Mouse (Mus musculus): ENCODE results near the gene Gm43951. TPM values are rescaled to one million over a fixed set of nuclear protein-coding genes. Genes with fewer than 3 reads are reported as not detected.

The Gm43951 gene
- total and polyA plus RNA-seq, 3 experiments: 1.5 to 2.0 TPM; not detected in 1

DNA sequence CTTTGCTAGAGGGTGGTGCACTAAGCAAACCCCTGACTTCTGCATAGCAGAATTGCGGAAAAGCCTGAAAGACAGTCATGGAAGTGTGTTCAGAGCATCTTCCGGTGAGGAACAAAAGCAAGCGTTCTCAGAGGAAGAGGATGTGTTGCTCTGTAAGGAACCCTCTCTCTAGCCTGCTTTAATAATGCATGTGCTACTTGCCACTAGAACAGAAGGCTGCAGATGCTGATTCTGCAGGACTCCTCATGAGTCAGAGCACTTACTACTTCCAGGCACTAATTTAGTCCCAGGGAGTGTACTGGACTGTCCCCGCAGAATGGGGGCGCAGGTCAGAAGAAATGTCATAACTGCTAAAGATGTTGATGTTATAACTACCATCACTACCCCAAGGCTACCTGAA, 10.5 kb upstream of the Gm43951 start:
- TF ChIP-seq ELF1 (IDR thresholded peaks at IDR 0.05; ENCODE audit: low read depth, low read length): no peak
- no peak for TF ChIP-seq RCOR1 (IDR thresholded peaks at IDR 0.05; ENCODE audit: low read depth, low read length)
- TF ChIP-seq ETS1 (IDR thresholded peaks at IDR 0.05; ENCODE audit: low read depth, low read length): no peak
- TF ChIP-seq POLR2A (IDR thresholded peaks at IDR 0.05; ENCODE audit: control insufficient read depth in 1 of 2, insufficient read depth in 1 of 2, low read depth in 1 of 2, low read length in 2 of 2, poor library complexity in 1 of 2): no peak
- no peak for TF ChIP-seq JUND (IDR thresholded peaks at IDR 0.05; ENCODE audit: low read depth, low read length)
- TF ChIP-seq KAT2A (conservative IDR thresholded peaks at IDR 0.05; ENCODE audit: low read depth, low read length): no peak
- TF ChIP-seq USF1 (IDR thresholded peaks at IDR 0.05; ENCODE audit: low read depth, low read length): no peak
- TF ChIP-seq POLR2AphosphoS5 (IDR thresholded peaks at IDR 0.05; ENCODE audit: borderline replicate concordance, low read depth, low read length): no peak
- TF ChIP-seq MYB (IDR thresholded peaks at IDR 0.05; ENCODE audit: low read depth, low read length): no peak
- TF ChIP-seq GABPA (IDR thresholded peaks at IDR 0.05; ENCODE audit: low read depth, low read length): no peak
- no peak for TF ChIP-seq NRF1 (IDR thresholded peaks at IDR 0.05; ENCODE audit: insufficient read depth, low read depth, low read length, poor library complexity, severe bottlenecking)
- TF ChIP-seq BHLHE40 (IDR thresholded peaks at IDR 0.05; ENCODE audit: borderline replicate concordance, low read depth, low read length): no peak
- TF ChIP-seq CHD1 (IDR thresholded peaks at IDR 0.05; ENCODE audit: low read depth, low read length): no peak
- no peak for TF ChIP-seq TCF12 (IDR thresholded peaks at IDR 0.05; ENCODE audit: low read depth, low read length)
- TF ChIP-seq HCFC1 (IDR thresholded peaks at IDR 0.05; ENCODE audit: low read depth, low read length): no peak
- no peak for TF ChIP-seq GATA1 (IDR thresholded peaks at IDR 0.05; ENCODE audit: low read depth, low read length)
- no peak for TF ChIP-seq CHD2 (IDR thresholded peaks at IDR 0.05; ENCODE audit: low read length)
- no peak for TF ChIP-seq TBP (IDR thresholded peaks at IDR 0.05; ENCODE audit: low read depth, low read length)
- no peak for TF ChIP-seq ZKSCAN1 (IDR thresholded peaks at IDR 0.05; ENCODE audit: low read depth, low read length)
- no peak for TF ChIP-seq MAFK (IDR thresholded peaks at IDR 0.05; ENCODE audit: borderline replicate concordance, low read depth, low read length)
- no peak overlapping the region for H3K9ac ChIP-seq (ENCODE audit: control insufficient read depth, low read depth, low read length, poor library complexity, severe bottlenecking)
- no peaks in the 10 kb centered on the region for H3K9me3 ChIP-seq (replicated peaks; ENCODE audit: insufficient read depth, low read length)
- peaks cover 0 to 4% of the 10 kb centered on the region in 2 experiments; a peak in 2 of 4 replicates for H3K36me3 ChIP-seq (ENCODE audit: control insufficient read depth in 1 of 2, insufficient read depth in 2 of 2, low read length in 2 of 2)
- peaks cover 3% of the 10 kb centered on the region for H3K79me2 ChIP-seq (ENCODE audit: control insufficient read depth, insufficient read depth, low read length, poor library complexity)
- H3K4me3 ChIP-seq (ENCODE audit: control insufficient read depth in 1 of 2, insufficient read depth in 1 of 2, low read depth in 2 of 2, low read length in 2 of 2): no peak overlapping the region
- H3K27me3 ChIP-seq (ENCODE audit: control insufficient read depth in 1 of 2, insufficient read depth in 2 of 2, low read length in 2 of 2): no peaks in the 10 kb centered on the region
- H3K27ac ChIP-seq (ENCODE audit: control insufficient read depth, low read depth, low read length): no peak overlapping the region
- DNase-seq (ENCODE audit: low read depth, low spot score): no peak
- H3K4me1 ChIP-seq (ENCODE audit: control insufficient read depth in 1 of 2, insufficient read depth in 2 of 2, low read length in 2 of 2): peaks cover 0 to 7% of the 10 kb centered on the region in 2 experiments; a peak in 2 of 4 replicates

- DNase-seq (ENCODE audit: low read depth, low spot score): no peak
- TF ChIP-seq RAD21 (IDR thresholded peaks at IDR 0.05; ENCODE audit: low read depth, low read length): no peak
- TF ChIP-seq EP300 (IDR thresholded peaks at IDR 0.05; ENCODE audit: low read depth in 1 of 2, low read length in 2 of 2): 0 out of 4 replicates have a peak, but pooled peaks of 1 of the 2 experiments have one; percentile 1
- TF ChIP-seq JUND (IDR thresholded peaks at IDR 0.05; ENCODE audit: low read depth, low read length): no peak
- TF ChIP-seq NRF1 (IDR thresholded peaks at IDR 0.05; ENCODE audit: insufficient read depth, low read depth, low read length, poor library complexity, severe bottlenecking): no peak
- TF ChIP-seq MYC (IDR thresholded peaks at IDR 0.05; ENCODE audit: low read depth, low read length): no peak
- no peak for TF ChIP-seq POLR2AphosphoS5 (IDR thresholded peaks at IDR 0.05; ENCODE audit: borderline replicate concordance, low read depth, low read length)
- TF ChIP-seq MAX (IDR thresholded peaks at IDR 0.05; ENCODE audit: low read length): peak; percentile 40; the same call in 1 of the 2 replicates
- no peak for TF ChIP-seq TCF12 (IDR thresholded peaks at IDR 0.05; ENCODE audit: low read depth, low read length)
- TF ChIP-seq MEF2A (IDR thresholded peaks at IDR 0.05; ENCODE audit: extremely low read depth, insufficient replicate concordance, low read depth, low read length, poor library complexity, severe bottlenecking): no peak
- no peak for TF ChIP-seq GABPA (IDR thresholded peaks at IDR 0.05; ENCODE audit: low read depth, low read length)
- no peak for TF ChIP-seq CHD1 (IDR thresholded peaks at IDR 0.05; ENCODE audit: low read depth, low read length)
- no peak for TF ChIP-seq ELF1 (IDR thresholded peaks at IDR 0.05; ENCODE audit: low read depth, low read length)
- Histone ChIP-seq H3K9ac (ENCODE audit: control insufficient read depth, low read depth, low read length, poor library complexity, severe bottlenecking) (peak within 1 kb of the TSS; percentile 64), H3K4me3 (ENCODE audit: control insufficient read depth in 1 of 2, insufficient read depth in 1 of 2, low read depth in 2 of 2, low read length in 2 of 2) (peak within 1 kb of the TSS; percentile 87 to 90), H3K27ac (ENCODE audit: control insufficient read depth, low read depth, low read length) (no peak within 1 kb of the TSS), H3K36me3 (ENCODE audit: control insufficient read depth in 1 of 2, insufficient read depth in 2 of 2, low read length in 2 of 2) (peaks cover 0 to 4% of the 10 kb centered on the region in 2 experiments; a peak in 2 of 4 replicates), H3K79me2 (ENCODE audit: control insufficient read depth, insufficient read depth, low read length, poor library complexity) (peaks cover 3% of the 10 kb centered on the region), H3K9me3 (replicated peaks; ENCODE audit: insufficient read depth, low read length) (no peaks in the 10 kb centered on the region), H3K27me3 (ENCODE audit: control insufficient read depth in 1 of 2, insufficient read depth in 2 of 2, low read length in 2 of 2) (no peaks in the 10 kb centered on the region), H3K4me1 (ENCODE audit: control insufficient read depth in 1 of 2, insufficient read depth in 2 of 2, low read length in 2 of 2) (peaks cover 0 to 7% of the 10 kb centered on the region in 2 experiments; a peak in 2 of 4 replicates)
Measured at GRCm38 (mm10) chr11:72215410-72215797, 8.8 kb upstream of the Gm43951 start, which contains the start of gene Med31. TSS of gene Med31 (minus strand) at chr11:72215592.

Data from MEL (cell line).